ENCODE assay signal across 1 mouse cellular context in genomic region chr5:124327510-124328364, GRCm38 (mm10).
TF ChIP-seq lines count a peak whose summit lies in the region.

Gene Mphosph9, minus strand, starts transcription at chr5:124327972.
Gene 2810006K23Rik, plus strand, starts transcription at chr5:124328089.

TF ChIP-seq in CH12.LX, 34 proteins besides CTCF, POLR2A, EP300 and RAD21 (continued from another document):
- TF ChIP-seq ELF1 (IDR thresholded peaks at IDR 0.05; ENCODE audit: low read depth, low read length) (peak; percentile 58), IRF4 (IDR thresholded peaks at IDR 0.05; ENCODE audit: low read depth, low read length) (peak; percentile 42; the same call in 1 of the 2 replicates), BHLHE40 (IDR thresholded peaks at IDR 0.05; ENCODE audit: low read depth, low read length) (peak; percentile 96), MEF2A (IDR thresholded peaks at IDR 0.05; ENCODE audit: borderline replicate concordance, low read depth, low read length) (peak; percentile 24), USF1 (IDR thresholded peaks at IDR 0.05; ENCODE audit: low read depth, low read length) (no peak), CHD1 (IDR thresholded peaks at IDR 0.05; ENCODE audit: low read depth, low read length) (peak; percentile 66; the same call in 1 of the 2 replicates), CHD2 (IDR thresholded peaks at IDR 0.05; ENCODE audit: low read length) (peak; percentile 96), JUND (conservative IDR thresholded peaks at IDR 0.05; ENCODE audit: low read depth, low read length) (no peak; the same call in 1 of the 2 replicates), ZKSCAN1 (IDR thresholded peaks at IDR 0.05; ENCODE audit: borderline replicate concordance, low read depth, low read length) (no peak), UBTF (IDR thresholded peaks at IDR 0.05; ENCODE audit: low read depth, low read length) (0 out of 2 replicates have a peak, but pooled peaks have one; percentile 72), TBP (conservative IDR thresholded peaks at IDR 0.05; ENCODE audit: low read depth, low read length) (peak; percentile 97), GABPA (IDR thresholded peaks at IDR 0.05; ENCODE audit: insufficient replicate concordance, low read depth, low read length) (no peak), ZMIZ1 (IDR thresholded peaks at IDR 0.05; ENCODE audit: low read depth, low read length) (peak; percentile 98), MYC (IDR thresholded peaks at IDR 0.05; ENCODE audit: low read depth, low read length) (peak; percentile 71; the same call in 1 of the 2 replicates), MAFK (IDR thresholded peaks at IDR 0.05; ENCODE audit: insufficient replicate concordance, low read length) (no peak), MAZ (IDR thresholded peaks at IDR 0.05; ENCODE audit: low read depth, low read length) (peak; percentile 77), PAX5 (IDR thresholded peaks at IDR 0.05; ENCODE audit: low read length) (no peak), NELFE (IDR thresholded peaks at IDR 0.05; ENCODE audit: low read depth, low read length) (peak; percentile 99)
